Mouse (Mus musculus) heart, adult 2 months (tissue): ENCODE results near the gene Atf6. TPM values are rescaled to one million over a fixed set of nuclear protein-coding genes. Genes with fewer than 3 reads are reported as not detected.

ENCODE experiments used
- DNase-seq, 2 experiments: peaks; one replicate each; pipeline ENCODE4 v3.0.0; 2021
- H3K27ac ChIP-seq: fragments of 200-600 bp; 2 replicates; pipeline ENCODE4 v1.8.1; 2022
- H3K27me3 ChIP-seq: fragments of 200-500 bp; 2 replicates; pipeline ENCODE4 v1.6.1; 2012; ENCODE audit warnings: mild to moderate bottlenecking, low read length, inconsistent platforms, mixed read lengths; ENCODE audit not compliant: control insufficient read depth, insufficient read depth
- H3K36me3 ChIP-seq: fragments of 200-500 bp; 2 replicates; pipeline ENCODE4 v1.6.1; 2012; ENCODE audit warnings: low read length, inconsistent platforms; ENCODE audit not compliant: control insufficient read depth, insufficient read depth
- H3K4me1 ChIP-seq: fragments of 200-500 bp; 2 replicates; pipeline ENCODE4 v1.6.1; 2011; ENCODE audit warnings: low read length; ENCODE audit not compliant: control insufficient read depth, insufficient read depth
- H3K4me3 ChIP-seq: fragments of 200-600 bp; 2 replicates; pipeline ENCODE4 v1.8.1; 2022
- H3K79me2 ChIP-seq: fragments of 200-500 bp; replicated peaks from 2 replicates; pipeline ENCODE4 v1.6.1; 2012; ENCODE audit warnings: mild to moderate bottlenecking, inconsistent platforms, low read length, moderate library complexity, mixed read lengths; ENCODE audit not compliant: control insufficient read depth, insufficient read depth
- H3K9ac ChIP-seq: fragments of 200-500 bp; 2 replicates; pipeline ENCODE4 v1.6.1; 2012; ENCODE audit warnings: low read depth, mild to moderate bottlenecking, control low read depth, inconsistent platforms, low read length, mixed read lengths
- CTCF ChIP-seq: fragments of 200-600 bp; IDR thresholded peaks from 2 replicates; pipeline ENCODE4 v1.8.1; 2022; ENCODE audit warnings: antibody characterized with exemption, mild to moderate bottlenecking, moderate library complexity
- EP300 ChIP-seq: fragments of 200-500 bp; IDR thresholded peaks from 2 replicates; pipeline ENCODE4 v1.6.1; 2011; ENCODE audit warnings: low read depth, low read length, control low read depth; ENCODE audit not compliant: insufficient read depth
- POLR2A ChIP-seq: fragments of 200-500 bp; IDR thresholded peaks from 2 replicates; pipeline ENCODE4 v1.6.1; 2011; ENCODE audit warnings: mild to moderate bottlenecking, low read depth, low read length, control low read depth; ENCODE audit not compliant: insufficient read depth
- WGBS: fragments of 180-500 bp; shearing (Covaris S2); methylation state at CpG from one replicate; pipeline ENCODE4 v1.1.7; 2018; 5-methylcytosine and 5-hydroxymethylcytosine counted together
- intact Hi-C: fragments of 180-260 bp; cut with DNase I; formaldehyde crosslinking; loops from one replicate; pipeline ENCODE4 v1.15.1; 2025
- polyA plus RNA-seq: library from polyadenylated mRNA; depleted of rRNA; stranded (reverse); fragments of >200 nt; gene quantifications from 2 replicates; pipeline ENCODE4 v1.2.3, GENCODE M21; 2012
- total RNA-seq, 2 experiments: library from RNA; stranded (reverse); gene quantifications; 2 replicates each; pipeline ENCODE4 v1.2.3; 2021

Gene Atf6
- total and polyA plus RNA-seq, 3 experiments: 22.0 to 82.3 (median 62.6) TPM

DNA sequence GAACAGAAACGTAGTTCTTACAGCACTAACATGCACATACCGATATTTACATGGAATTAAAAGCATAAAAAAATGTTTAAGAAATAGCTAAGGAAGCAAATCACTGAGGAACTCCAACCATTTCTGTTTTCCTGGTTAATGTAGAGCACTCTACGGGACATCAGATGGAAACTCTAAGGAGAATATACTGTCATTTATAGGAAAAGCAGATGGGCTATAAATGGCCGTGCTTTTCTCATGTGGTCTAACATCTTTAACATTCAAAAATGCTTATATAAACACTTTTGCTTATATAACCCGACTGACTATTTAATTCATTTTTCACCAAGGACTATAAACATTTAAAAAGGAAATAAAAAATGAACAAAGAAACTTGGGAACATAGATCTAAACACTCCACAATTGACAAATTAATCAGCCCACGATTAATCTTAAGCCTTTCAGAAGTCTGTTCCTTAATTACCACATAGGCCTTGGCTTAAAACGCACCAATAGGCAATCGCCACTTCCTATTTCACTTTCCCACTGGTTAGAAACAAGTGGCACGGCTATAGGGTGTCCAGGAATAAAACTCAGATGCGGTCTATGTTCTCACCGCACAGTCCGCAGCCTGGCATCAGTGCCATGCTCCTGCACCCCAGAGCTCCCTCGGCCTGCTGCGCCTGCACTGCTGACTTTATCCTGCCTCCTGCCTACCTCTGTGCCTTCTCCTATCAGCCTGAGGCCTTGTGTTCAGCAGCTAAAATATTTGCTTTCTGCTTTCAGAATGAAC lies 80.8 kb downstream of the Atf6 start:
- TF ChIP-seq CTCF (no peak), POLR2A (no peak), EP300 (no peak)
- DNase-seq: no peak
- WGBS: 94% methylated on average over 14 of the region's 14 CpGs
- Histone ChIP-seq H3K27ac (no peak overlapping the region), H3K79me2 (no peaks in the 10 kb centered on the region), H3K4me1 (peaks cover 2% of the 10 kb centered on the region; the same call in 1 of the 2 replicates), H3K4me3 (no peak overlapping the region), H3K36me3 (peaks cover 8% of the 10 kb centered on the region), H3K9ac (no peak overlapping the region), H3K27me3 (no peaks in the 10 kb centered on the region)
- intact Hi-C loops: no loop called here

DNA sequence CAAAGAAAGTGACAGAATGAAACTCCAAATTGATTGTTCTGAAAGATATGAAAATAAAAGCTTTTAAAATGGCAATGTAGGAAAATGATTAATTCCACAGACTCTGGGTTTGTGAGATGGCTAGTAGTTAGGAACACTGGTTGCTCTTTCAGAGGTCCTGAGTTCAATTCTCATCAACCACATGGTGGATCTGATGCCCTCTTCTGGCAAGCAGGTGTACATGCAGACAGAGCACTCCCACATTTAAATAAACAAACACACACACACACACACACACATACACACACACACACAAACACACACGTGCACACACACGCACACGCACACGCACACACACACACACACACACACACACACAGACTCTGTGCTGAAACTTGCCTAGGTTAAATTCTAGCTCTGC lies 89.9 kb downstream of the Atf6 start:
- intact Hi-C loops: no loop called here
- Histone ChIP-seq H3K9ac (no peak overlapping the region), H3K36me3 (peaks cover 3% of the 10 kb centered on the region; the same call in 1 of the 2 replicates), H3K79me2 (no peaks in the 10 kb centered on the region), H3K27me3 (no peaks in the 10 kb centered on the region), H3K27ac (no peak overlapping the region), H3K4me3 (no peak overlapping the region), H3K4me1 (no peaks in the 10 kb centered on the region; the same call in 1 of the 2 replicates)
- DNase-seq: no peak
- 86% methylated on average over 4 of the region's 4 CpGs for WGBS
- TF ChIP-seq CTCF: peak; percentile 43
- TF ChIP-seq EP300: no peak

GRCm38 (mm10) chr1:170774431-170774830 lies 93.1 kb downstream of the Atf6 start:
- Histone ChIP-seq H3K27me3 (no peaks in the 10 kb centered on the region), H3K36me3 (peaks cover 5% of the 10 kb centered on the region), H3K27ac (no peak overlapping the region), H3K4me3 (no peak overlapping the region), H3K79me2 (no peaks in the 10 kb centered on the region; the same call in 1 of the 2 replicates), H3K4me1 (no peaks in the 10 kb centered on the region; the same call in none of the 2 replicates), H3K9ac (no peak overlapping the region)
- WGBS: 76% methylated on average over 1 of the region's 1 CpGs
- TF ChIP-seq CTCF (no peak), POLR2A (no peak), EP300 (no peak)
- no peak for DNase-seq
- intact Hi-C loops: no loop called here

GRCm38 (mm10) chr1:170773506-170773905 lies 94.1 kb downstream of the Atf6 start:
- Histone ChIP-seq H3K27ac (no peak overlapping the region), H3K4me1 (no peaks in the 10 kb centered on the region; the same call in none of the 2 replicates), H3K36me3 (peaks cover 5% of the 10 kb centered on the region), H3K79me2 (no peaks in the 10 kb centered on the region; the same call in 1 of the 2 replicates), H3K9ac (no peak overlapping the region), H3K27me3 (no peaks in the 10 kb centered on the region), H3K4me3 (no peak overlapping the region)
- DNase-seq: no peak
- TF ChIP-seq CTCF: no peak
- no peak for TF ChIP-seq EP300
- TF ChIP-seq POLR2A: no peak
- 73% methylated on average over 4 of the region's 4 CpGs for WGBS
- intact Hi-C loops: no loop called here

- WGBS: 32% methylated on average over 25 of the region's 25 CpGs
- peak; percentile 32 to 34 for DNase-seq
- peak overlapping the region; percentile 27 for H3K27ac ChIP-seq
Measured at GRCm38 (mm10) chr1:170771437-170772003, 96.1 kb downstream of the Atf6 start.

DNA sequence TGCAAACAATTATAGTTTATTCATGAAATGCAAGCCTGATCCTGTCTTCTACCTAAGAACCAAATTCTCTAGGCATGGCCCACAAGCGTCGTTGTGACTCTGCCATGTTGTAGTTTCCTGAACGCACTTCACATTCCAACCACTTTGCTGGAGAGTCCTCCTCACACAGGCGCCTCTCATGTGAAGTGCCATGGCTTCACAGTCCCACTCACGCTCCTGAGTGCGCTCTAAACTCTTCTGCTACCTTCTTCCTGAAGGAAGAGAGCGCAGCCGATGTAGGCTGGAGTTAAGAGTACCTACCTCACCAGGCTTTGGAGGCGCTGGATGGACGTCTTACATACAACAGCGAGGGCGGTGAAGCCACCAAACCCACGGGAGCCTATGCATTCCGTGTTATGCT lies 96.9 kb downstream of the Atf6 start:
- no peak for DNase-seq
- Histone ChIP-seq H3K4me1 (peaks cover 4% of the 10 kb centered on the region), H3K27me3 (no peaks in the 10 kb centered on the region), H3K79me2 (no peaks in the 10 kb centered on the region; the same call in 1 of the 2 replicates), H3K36me3 (peaks cover 13% of the 10 kb centered on the region), H3K4me3 (no peak overlapping the region), H3K27ac (no peak overlapping the region; the same call in 1 of the 2 replicates), H3K9ac (no peak overlapping the region)
- intact Hi-C loops: no loop called here
- 87% methylated on average over 14 of the region's 14 CpGs for WGBS
- TF ChIP-seq CTCF (0 out of 2 replicates have a peak, but pooled peaks have one; percentile 9), EP300 (no peak)

More at GRCm38 (mm10) chr1:170771437-170772003, 96.1 kb downstream of the Atf6 start:
- Histone ChIP-seq H3K4me3 (peak overlapping the region; percentile 3), H3K27me3 (no peaks in the 10 kb centered on the region), H3K9ac (no peak overlapping the region), H3K36me3 (peaks cover 13% of the 10 kb centered on the region), H3K4me1 (peaks cover 4% of the 10 kb centered on the region), H3K79me2 (no peaks in the 10 kb centered on the region; the same call in 1 of the 2 replicates)
- TF ChIP-seq CTCF (no peak), POLR2A (no peak), EP300 (no peak)
- intact Hi-C loops: no loop called here
